Mouse (Mus musculus) brain, embryonic 14.5 days (tissue): Measurements from ENCODE around the gene Cysrt1. TPM values are rescaled to one million over a fixed set of nuclear protein-coding genes. Genes with fewer than 3 reads are reported as not detected.

Experiments used
- DNase-seq: peaks from one replicate; pipeline ENCODE4 v3.0.0-alpha.2; 2011; ENCODE audit warnings: low read depth
- CTCF ChIP-seq: fragments of 200-500 bp; IDR thresholded peaks from 2 replicates; pipeline ENCODE4 v1.5.1; 2012; ENCODE audit warnings: inconsistent platforms, mild to moderate bottlenecking, moderate library complexity, borderline replicate concordance; ENCODE audit not compliant: insufficient read depth, insufficient read length; ENCODE audit errors: extremely low read depth
- POLR2A ChIP-seq: fragments of 200-500 bp; IDR thresholded peaks from 2 replicates; pipeline ENCODE4 v1.6.1; 2012; ENCODE audit warnings: mild to moderate bottlenecking, inconsistent platforms, borderline replicate concordance; ENCODE audit not compliant: poor library complexity, insufficient read depth, insufficient read length, severe bottlenecking; ENCODE audit errors: extremely low read depth
- polyA plus RNA-seq: library from polyadenylated mRNA; depleted of rRNA; stranded (reverse); fragments of >200 nt; gene quantifications from 2 replicates; pipeline ENCODE4 v1.2.3, GENCODE M21; 2012

Gene Cysrt1
- polyA plus RNA-seq, 1 experiment = 0.10 TPM

DNA sequence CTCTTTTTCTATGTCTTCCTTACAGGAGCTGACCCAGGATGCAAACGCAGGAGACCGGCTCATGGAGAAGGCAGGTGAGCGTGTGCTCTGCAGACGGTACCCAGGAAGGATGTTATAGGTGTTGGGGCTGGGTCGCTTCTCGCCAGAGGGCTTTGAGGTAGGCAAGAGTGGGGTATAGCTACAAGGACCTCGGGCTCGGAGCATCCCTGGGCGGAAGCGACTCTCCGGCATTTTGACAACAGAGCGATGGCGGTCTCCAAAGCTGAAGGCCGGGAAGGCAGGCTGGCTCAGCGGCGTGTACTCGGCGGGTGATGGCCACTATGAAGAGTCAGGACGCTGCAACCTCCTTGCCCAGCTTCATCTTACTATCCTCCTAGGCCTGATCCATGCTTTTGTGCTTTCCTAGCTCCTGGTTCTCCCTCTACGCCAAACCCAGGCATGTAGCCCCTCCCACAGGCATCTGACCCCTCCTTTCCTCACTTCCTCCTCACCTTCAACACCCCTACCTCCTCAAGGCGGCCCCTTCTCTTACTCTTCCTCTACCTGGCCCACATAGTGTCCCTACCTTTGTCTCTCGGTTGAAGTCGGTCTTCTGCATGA is 28.9 kb downstream of the Cysrt1 start:
- no peak for TF ChIP-seq CTCF
- no peak for TF ChIP-seq POLR2A

DNA sequence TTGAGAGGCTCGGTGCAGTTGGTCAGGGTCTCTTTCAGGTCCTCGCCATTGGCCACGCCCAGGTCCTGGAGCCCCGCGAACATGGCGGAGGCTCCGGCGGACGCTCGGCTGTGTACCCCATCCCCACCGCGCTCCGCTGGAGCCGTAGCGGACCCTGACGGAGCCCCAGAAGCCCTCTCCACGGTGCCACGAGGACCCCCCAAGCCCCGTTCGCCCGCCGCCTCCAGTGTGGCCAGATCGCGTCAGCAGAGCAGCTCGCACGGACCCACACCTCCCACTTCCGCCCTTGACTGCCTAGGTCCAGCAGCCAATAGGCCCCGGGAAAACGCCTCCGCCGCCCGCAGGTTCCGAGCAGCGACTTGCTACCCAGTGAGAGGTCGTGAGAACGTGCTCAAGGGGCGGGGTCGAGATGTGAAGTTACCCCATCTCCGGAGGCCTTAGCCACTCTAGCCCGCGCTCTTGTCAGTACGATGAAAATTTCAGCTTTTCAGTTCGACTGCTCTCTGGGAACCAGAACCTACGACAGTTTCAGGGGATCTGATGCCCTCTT is 31.1 kb downstream of the Cysrt1 start, which contains the start of gene Nelfb:
Nelfb (minus strand) TSS at position 369 of the 550 bp plus-strand sequence.
- TF ChIP-seq CTCF (no peak), POLR2A (0 out of 2 replicates have a peak, but pooled peaks have one; percentile 37)
- peak; percentile 95 for DNase-seq

More for the DNA sequence above, 28.9 kb downstream of the Cysrt1 start:
- DNase-seq = no peak

DNA sequence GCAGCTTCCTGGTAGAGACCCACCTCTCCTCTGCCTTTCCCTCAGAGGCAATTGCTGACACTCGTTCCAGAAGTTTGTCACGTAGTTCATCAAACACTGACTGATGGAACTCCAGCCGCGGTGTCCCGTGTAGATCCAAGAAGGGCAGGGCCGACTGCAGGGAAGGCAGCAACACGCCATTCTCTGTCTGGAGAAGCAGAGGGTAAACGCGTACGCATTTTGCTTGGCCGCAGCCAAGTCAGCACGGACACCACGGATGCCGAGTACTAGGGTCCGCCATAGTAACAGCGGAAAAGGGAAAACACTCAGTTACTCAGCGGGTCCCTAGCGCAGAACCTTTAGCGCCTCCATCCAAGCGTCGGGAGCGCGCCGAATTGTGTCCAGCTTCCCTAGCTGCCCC is 31.6 kb downstream of the Cysrt1 start:
- no peak for DNase-seq

DNA sequence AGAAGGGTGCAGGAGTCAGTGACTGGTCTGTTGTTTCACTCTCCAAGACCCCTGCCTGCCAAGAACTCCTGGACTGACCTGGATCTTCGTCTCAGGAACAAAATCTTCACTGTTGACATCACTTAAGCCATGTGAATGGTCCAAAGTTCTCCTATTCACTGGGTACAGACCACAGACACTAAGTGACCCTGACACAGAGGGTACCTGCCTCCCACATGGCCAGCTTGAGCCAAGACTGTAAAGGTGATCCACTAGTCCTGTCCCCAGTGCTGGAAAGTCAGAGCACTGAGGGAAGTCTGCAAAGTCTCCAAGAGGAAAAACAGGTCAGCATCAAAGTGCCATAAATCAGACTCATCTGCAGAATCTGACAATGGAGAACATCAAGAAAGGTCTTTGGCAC is 34.7 kb downstream of the Cysrt1 start:
- TF ChIP-seq POLR2A (no peak), CTCF (no peak)
- DNase-seq = no peak

More for the DNA sequence above, 31.6 kb downstream of the Cysrt1 start:
- TF ChIP-seq POLR2A (no peak), CTCF (no peak)

DNA sequence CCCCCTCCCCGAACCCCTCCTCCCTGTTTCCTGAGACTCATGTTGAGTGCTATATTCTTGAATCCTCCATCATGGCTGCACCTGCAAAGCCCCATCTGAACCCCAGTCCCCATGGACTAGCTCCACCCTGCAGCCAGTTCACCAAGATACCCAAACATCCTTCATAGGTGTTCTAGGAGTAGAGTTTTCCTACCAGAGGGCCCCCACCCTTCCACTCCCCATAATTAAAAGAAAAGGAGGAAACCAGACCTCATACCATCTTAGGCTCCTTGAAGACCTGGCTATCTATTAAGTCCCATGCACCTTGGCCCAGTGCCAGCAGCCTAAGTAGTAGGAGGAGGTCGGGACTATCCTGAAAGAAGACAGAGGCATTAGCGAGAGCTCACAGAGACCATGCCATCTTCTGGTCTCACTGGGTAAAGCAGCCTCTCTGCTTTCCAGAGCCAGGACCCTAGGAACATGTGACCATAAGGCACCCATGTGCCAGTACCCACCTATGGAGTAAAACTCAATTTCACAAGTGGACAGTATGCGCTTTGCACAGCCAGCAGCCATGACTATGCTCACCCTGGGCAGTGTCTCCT is 38.5 kb downstream of the Cysrt1 start:
- TF ChIP-seq CTCF (peak; percentile 38; the same call in 1 of the 2 replicates), POLR2A (no peak)
- no peak for DNase-seq

GRCm38 (mm10) chr2:25200631-25201030 is 41.6 kb downstream of the Cysrt1 start:
- no peak for DNase-seq
- no peak for TF ChIP-seq CTCF
- TF ChIP-seq POLR2A = no peak

DNA sequence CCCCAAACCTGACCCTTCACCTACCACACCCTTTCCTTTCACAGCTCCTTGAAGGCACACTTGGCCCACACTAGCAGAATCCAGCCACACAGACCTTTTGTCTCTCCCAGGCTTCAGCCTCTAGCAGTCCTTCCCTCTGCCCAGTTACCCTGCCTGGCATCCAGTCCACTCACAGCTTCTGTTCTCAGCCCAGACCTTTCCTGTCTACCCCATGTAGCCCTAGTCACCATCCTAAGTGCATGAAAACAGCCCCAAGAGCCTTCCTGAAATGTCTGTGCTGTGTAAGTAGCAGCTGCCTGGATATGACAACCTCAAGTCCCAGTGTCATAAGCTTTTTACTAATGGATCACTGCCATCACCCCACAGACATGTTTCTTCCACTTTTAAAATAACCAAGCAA is 44.3 kb downstream of the Cysrt1 start:
- no peak for TF ChIP-seq CTCF
- TF ChIP-seq POLR2A = no peak

GRCm38 (mm10) chr2:25197191-25197590 is 45.1 kb downstream of the Cysrt1 start:
- TF ChIP-seq CTCF = no peak
- no peak for TF ChIP-seq POLR2A
- no peak for DNase-seq

More for the DNA sequence above, 44.3 kb downstream of the Cysrt1 start:
- no peak for DNase-seq

DNA sequence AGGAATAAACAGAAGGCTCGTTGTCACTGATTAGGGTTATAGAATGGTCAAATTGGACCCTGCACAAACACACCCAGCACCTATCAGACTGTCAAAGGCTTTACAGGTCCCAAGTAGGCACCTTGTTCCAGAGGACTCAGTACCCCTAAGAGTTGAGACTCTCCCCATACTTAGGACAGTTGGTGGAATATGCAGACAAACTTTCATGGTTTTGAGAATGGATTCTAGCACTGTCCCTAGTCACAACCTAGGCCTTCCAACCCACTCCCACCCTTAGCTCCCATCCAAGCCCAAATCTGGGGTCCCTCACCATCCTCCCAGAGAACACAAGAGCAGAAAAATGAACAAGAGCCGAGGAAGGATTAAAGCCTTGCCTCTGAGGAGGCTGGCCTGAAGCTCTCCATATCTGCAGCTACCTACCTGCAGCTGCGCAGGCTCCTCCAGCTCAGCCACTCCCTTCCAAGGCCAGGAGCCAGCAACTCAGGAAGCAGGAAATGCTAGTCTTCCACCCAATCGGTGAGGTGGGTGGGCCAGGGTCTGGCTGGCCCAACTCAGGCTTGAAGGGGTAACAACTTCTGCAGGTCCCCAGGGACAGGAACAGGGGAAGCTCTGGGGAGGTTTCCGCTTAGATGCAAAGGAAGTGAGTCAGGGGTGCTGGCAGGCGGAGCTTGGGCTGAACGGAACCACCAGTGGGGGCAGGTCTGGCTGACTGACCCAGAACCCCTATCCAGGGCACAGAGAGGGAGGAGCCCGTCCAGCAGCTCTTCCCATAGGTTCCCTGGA is 45.9 kb downstream of the Cysrt1 start, which contains the start of gene Tor4a:
Tor4a (minus strand) TSS at position 715 of the 783 bp plus-strand sequence.
- no peak for TF ChIP-seq POLR2A
- TF ChIP-seq CTCF = no peak
- peak; percentile 13 for DNase-seq

- TF ChIP-seq CTCF = no peak
- TF ChIP-seq POLR2A = no peak
- DNase-seq = no peak
Observed at GRCm38 (mm10) chr2:25195211-25196156, 46.8 kb downstream of the Cysrt1 start.
